Mouse (Mus musculus): ENCODE measurements around the gene Snx9. TPM values are rescaled to one million over a fixed set of nuclear protein-coding genes. Genes with fewer than 3 reads are reported as not detected.
A peak's percentile ranks its signal among the peaks of the same experiment; 100 is the strongest.

Gene Snx9
- polyA plus RNA-seq, 1 experiment from 2014 or later = 27.6 TPM

- no peak overlapping the region for H3K4me3 ChIP-seq (ENCODE audit: low read depth, low read length)
- H3K4me1 ChIP-seq (ENCODE audit: control insufficient read depth, insufficient read depth, low read length) = no peaks in the 10 kb centered on the region
- ATAC-seq (ENCODE audit: insufficient number of reproducible peaks, low FRiP score, low TSS enrichment, low read depth) = no peak
- no peaks in the 10 kb centered on the region for H3K9me3 ChIP-seq (ENCODE audit: control insufficient read depth, low read length)
- H3K4me2 ChIP-seq (ENCODE audit: low read depth, severe bottlenecking) = no peak overlapping the region
- no peak overlapping the region for H3K27ac ChIP-seq (replicated peaks; ENCODE audit: low read depth, low read length)
- no peaks in the 10 kb centered on the region for H3K27me3 ChIP-seq (ENCODE audit: control insufficient read depth, insufficient read depth, low read length)
- DNase-seq (ENCODE audit: low spot score) = no peak
- H3K36me3 ChIP-seq (ENCODE audit: control insufficient read depth, insufficient read depth, low read length) = no peaks in the 10 kb centered on the region
- WGBS = 84% methylated on average over 3 of the region's 3 CpGs
- no peak overlapping the region for H3K9ac ChIP-seq (ENCODE audit: low read length)
These were observed 28.3 kb downstream of the Snx9 start for GRCm38 (mm10) chr17:5869461-5869860.

GRCm38 (mm10) chr17:5870002-5870401, 28.9 kb downstream of the Snx9 start:
- DNase-seq (ENCODE audit: low spot score) = no peak
- Histone ChIP-seq H3K4me2 (ENCODE audit: low read depth, severe bottlenecking) (no peak overlapping the region), H3K27ac (replicated peaks; ENCODE audit: low read depth, low read length) (no peak overlapping the region), H3K4me1 (ENCODE audit: control insufficient read depth, insufficient read depth, low read length) (no peaks in the 10 kb centered on the region), H3K36me3 (ENCODE audit: control insufficient read depth, insufficient read depth, low read length) (no peaks in the 10 kb centered on the region), H3K9ac (ENCODE audit: low read length) (no peak overlapping the region), H3K4me3 (ENCODE audit: low read depth, low read length) (no peak overlapping the region), H3K27me3 (ENCODE audit: control insufficient read depth, insufficient read depth, low read length) (no peaks in the 10 kb centered on the region), H3K9me3 (ENCODE audit: control insufficient read depth, low read length) (no peaks in the 10 kb centered on the region)
- WGBS = 58% methylated on average over 5 of the region's 5 CpGs
- ATAC-seq (ENCODE audit: insufficient number of reproducible peaks, low FRiP score, low TSS enrichment, low read depth) = no peak

- Histone ChIP-seq H3K9ac (ENCODE audit: low read length) (no peak overlapping the region), H3K4me3 (ENCODE audit: low read depth, low read length) (no peak overlapping the region), H3K27ac (replicated peaks; ENCODE audit: low read depth, low read length) (no peak overlapping the region), H3K4me2 (ENCODE audit: low read depth, severe bottlenecking) (no peak overlapping the region), H3K27me3 (ENCODE audit: control insufficient read depth, insufficient read depth, low read length) (no peaks in the 10 kb centered on the region), H3K4me1 (ENCODE audit: control insufficient read depth, insufficient read depth, low read length) (no peaks in the 10 kb centered on the region), H3K9me3 (ENCODE audit: control insufficient read depth, low read length) (no peaks in the 10 kb centered on the region), H3K36me3 (ENCODE audit: control insufficient read depth, insufficient read depth, low read length) (no peaks in the 10 kb centered on the region)
- 95% methylated on average over 11 of the region's 11 CpGs for whole genome bisulfite sequencing
- ATAC-seq (ENCODE audit: insufficient number of reproducible peaks, low FRiP score, low TSS enrichment, low read depth) (no peak), DNase-seq (ENCODE audit: low spot score) (no peak)
These were observed 29.6 kb downstream of the Snx9 start for GRCm38 (mm10) chr17:5870696-5871095.

- Histone ChIP-seq H3K4me3 (ENCODE audit: low read depth, low read length) (no peak overlapping the region), H3K36me3 (ENCODE audit: control insufficient read depth, insufficient read depth, low read length) (no peaks in the 10 kb centered on the region), H3K27me3 (ENCODE audit: control insufficient read depth, insufficient read depth, low read length) (no peaks in the 10 kb centered on the region), H3K4me1 (ENCODE audit: control insufficient read depth, insufficient read depth, low read length) (no peaks in the 10 kb centered on the region), H3K9me3 (ENCODE audit: control insufficient read depth, low read length) (no peaks in the 10 kb centered on the region), H3K27ac (replicated peaks; ENCODE audit: low read depth, low read length) (no peak overlapping the region), H3K9ac (ENCODE audit: low read length) (no peak overlapping the region), H3K4me2 (ENCODE audit: low read depth, severe bottlenecking) (no peak overlapping the region)
- 83% methylated on average over 12 of the region's 12 CpGs for WGBS
- DNase-seq (ENCODE audit: low spot score) = no peak
- ATAC-seq (ENCODE audit: insufficient number of reproducible peaks, low FRiP score, low TSS enrichment, low read depth) = 0 out of 2 replicates have a peak, but pooled peaks have one; percentile 51
These were observed 31.4 kb downstream of the Snx9 start for GRCm38 (mm10) chr17:5872506-5872905.

- Histone ChIP-seq H3K9me3 (ENCODE audit: control insufficient read depth, low read length) (no peaks in the 10 kb centered on the region), H3K36me3 (ENCODE audit: control insufficient read depth, insufficient read depth, low read length) (no peaks in the 10 kb centered on the region), H3K27ac (replicated peaks; ENCODE audit: low read depth, low read length) (no peak overlapping the region), H3K27me3 (ENCODE audit: control insufficient read depth, insufficient read depth, low read length) (no peaks in the 10 kb centered on the region), H3K9ac (ENCODE audit: low read length) (no peak overlapping the region), H3K4me3 (ENCODE audit: low read depth, low read length) (no peak overlapping the region), H3K4me1 (ENCODE audit: control insufficient read depth, insufficient read depth, low read length) (no peaks in the 10 kb centered on the region), H3K4me2 (ENCODE audit: low read depth, severe bottlenecking) (no peak overlapping the region)
- 87% methylated on average over 1 of the region's 1 CpGs for WGBS
- ATAC-seq (ENCODE audit: insufficient number of reproducible peaks, low FRiP score, low TSS enrichment, low read depth) (no peak), DNase-seq (ENCODE audit: low spot score) (no peak)
These were observed 33.4 kb downstream of the Snx9 start for GRCm38 (mm10) chr17:5874565-5874964.

- H3K36me3 ChIP-seq (ENCODE audit: control insufficient read depth, insufficient read depth, low read length) = no peaks in the 10 kb centered on the region
- no peak overlapping the region for H3K4me2 ChIP-seq (ENCODE audit: low read depth, severe bottlenecking)
- no peak overlapping the region for H3K4me3 ChIP-seq (ENCODE audit: low read depth, low read length)
These were observed 36.6 kb downstream of the Snx9 start for GRCm38 (mm10) chr17:5877611-5878157.

GRCm38 (mm10) chr17:5878878-5879277, 37.7 kb downstream of the Snx9 start:
- Histone ChIP-seq H3K9me3 (ENCODE audit: control insufficient read depth, low read length) (no peaks in the 10 kb centered on the region), H3K4me2 (ENCODE audit: low read depth, severe bottlenecking) (no peak overlapping the region), H3K36me3 (ENCODE audit: control insufficient read depth, insufficient read depth, low read length) (no peaks in the 10 kb centered on the region), H3K27ac (replicated peaks; ENCODE audit: low read depth, low read length) (no peak overlapping the region), H3K27me3 (ENCODE audit: control insufficient read depth, insufficient read depth, low read length) (no peaks in the 10 kb centered on the region), H3K9ac (ENCODE audit: low read length) (no peak overlapping the region), H3K4me3 (ENCODE audit: low read depth, low read length) (no peak overlapping the region), H3K4me1 (ENCODE audit: control insufficient read depth, insufficient read depth, low read length) (no peaks in the 10 kb centered on the region)
- ATAC-seq (ENCODE audit: insufficient number of reproducible peaks, low FRiP score, low TSS enrichment, low read depth) (no peak), DNase-seq (ENCODE audit: low spot score) (no peak)
- 82% methylated on average over 4 of the region's 4 CpGs for WGBS

More at GRCm38 (mm10) chr17:5877611-5878157, 36.6 kb downstream of the Snx9 start:
- Histone ChIP-seq H3K27me3 (ENCODE audit: control insufficient read depth, insufficient read depth, low read length) (no peaks in the 10 kb centered on the region), H3K27ac (replicated peaks; ENCODE audit: low read depth, low read length) (no peak overlapping the region), H3K9ac (ENCODE audit: low read length) (no peak overlapping the region), H3K9me3 (ENCODE audit: control insufficient read depth, low read length) (no peaks in the 10 kb centered on the region), H3K4me1 (ENCODE audit: control insufficient read depth, insufficient read depth, low read length) (no peaks in the 10 kb centered on the region)
- no peak for DNase-seq (ENCODE audit: low spot score)
- ATAC-seq (ENCODE audit: insufficient number of reproducible peaks, low FRiP score, low TSS enrichment, low read depth) = no peak
- WGBS = 88% methylated on average over 10 of the region's 10 CpGs

- no peak overlapping the region for H3K4me3 ChIP-seq (ENCODE audit: low read depth, low read length)
- H3K9me3 ChIP-seq (ENCODE audit: control insufficient read depth, low read length) = no peaks in the 10 kb centered on the region
- no peak overlapping the region for H3K9ac ChIP-seq (ENCODE audit: low read length)
- ATAC-seq (ENCODE audit: insufficient number of reproducible peaks, low FRiP score, low TSS enrichment, low read depth) (no peak), DNase-seq (ENCODE audit: low spot score) (no peak)
- no peaks in the 10 kb centered on the region for H3K36me3 ChIP-seq (ENCODE audit: control insufficient read depth, insufficient read depth, low read length)
- H3K4me2 ChIP-seq (ENCODE audit: low read depth, severe bottlenecking) = no peak overlapping the region
- WGBS = 68% methylated on average over 8 of the region's 8 CpGs
- no peaks in the 10 kb centered on the region for H3K27me3 ChIP-seq (ENCODE audit: control insufficient read depth, insufficient read depth, low read length)
- H3K4me1 ChIP-seq (ENCODE audit: control insufficient read depth, insufficient read depth, low read length) = no peaks in the 10 kb centered on the region
- H3K27ac ChIP-seq (replicated peaks; ENCODE audit: low read depth, low read length) = no peak overlapping the region
These were observed 44.3 kb downstream of the Snx9 start for GRCm38 (mm10) chr17:5885474-5885873.

GRCm38 (mm10) chr17:5886181-5886810, 45.2 kb downstream of the Snx9 start:
- H3K27ac ChIP-seq (replicated peaks; ENCODE audit: low read depth, low read length) = no peak overlapping the region
- no peaks in the 10 kb centered on the region for H3K9me3 ChIP-seq (ENCODE audit: control insufficient read depth, low read length)
- DNase-seq (ENCODE audit: low spot score) (no peak), ATAC-seq (ENCODE audit: insufficient number of reproducible peaks, low FRiP score, low TSS enrichment, low read depth) (no peak)
- no peaks in the 10 kb centered on the region for H3K27me3 ChIP-seq (ENCODE audit: control insufficient read depth, insufficient read depth, low read length)
- H3K4me3 ChIP-seq (ENCODE audit: low read depth, low read length) = no peak overlapping the region
- H3K9ac ChIP-seq (ENCODE audit: low read length) = no peak overlapping the region
- no peaks in the 10 kb centered on the region for H3K4me1 ChIP-seq (ENCODE audit: control insufficient read depth, insufficient read depth, low read length)
- WGBS = 75% methylated on average over 6 of the region's 6 CpGs
- H3K4me2 ChIP-seq (ENCODE audit: low read depth, severe bottlenecking) = no peak overlapping the region
- H3K36me3 ChIP-seq (ENCODE audit: control insufficient read depth, insufficient read depth, low read length) = no peaks in the 10 kb centered on the region

All from limb, embryonic 11.5 days (tissue).